Mouse (Mus musculus): ENCODE results near the gene Gnat2.

GRCm38 (mm10) chr3:108048306-108048705, 44.3 kb upstream of the Gnat2 start:
- TF ChIP-seq POLR2A (IDR thresholded peaks at IDR 0.05; ENCODE audit: insufficient read length, low read depth), result no peak
- no peak for TF ChIP-seq REST (IDR thresholded peaks at IDR 0.05; ENCODE audit: insufficient read depth, insufficient read length)
- TF ChIP-seq CEBPB (IDR thresholded peaks at IDR 0.05; ENCODE audit: insufficient read depth, poor library complexity, severe bottlenecking), result no peak
- TF ChIP-seq TCF12 (IDR thresholded peaks at IDR 0.05; ENCODE audit: insufficient read depth, poor library complexity, severe bottlenecking), result no peak
- no peak for TF ChIP-seq USF1 (IDR thresholded peaks at IDR 0.05; ENCODE audit: low read depth)
- no peak for TF ChIP-seq E2F4 (IDR thresholded peaks at IDR 0.05; ENCODE audit: insufficient read depth)
- TF ChIP-seq MYOG (IDR thresholded peaks at IDR 0.05; ENCODE audit: control insufficient read depth in 1 of 3, insufficient read depth in 1 of 3, insufficient read length in 2 of 3, low read depth in 2 of 3), result no peak
- no peak for TF ChIP-seq MAX (IDR thresholded peaks at IDR 0.05; ENCODE audit: low read depth)
- TF ChIP-seq MYOD1 (IDR thresholded peaks at IDR 0.05; ENCODE audit: control insufficient read depth in 1 of 3, insufficient read length in 2 of 3, low read depth in 2 of 3), result no peak
- TF ChIP-seq TCF3 (IDR thresholded peaks at IDR 0.05; ENCODE audit: insufficient read length, low read depth), result no peak
- no peak for TF ChIP-seq POLR2AphosphoS2 (IDR thresholded peaks at IDR 0.05; ENCODE audit: insufficient read length, low read depth)

All from myocyte (in vitro differentiated cells).